Mouse (Mus musculus): Measurements from ENCODE around the gene Hprt.

Hprt gene

GRCm38 (mm10) chrX:53041006-53041405 lies 53.1 kb downstream of the Hprt start:
- no peak for DNase-seq (ENCODE audit: low read depth)

DNA sequence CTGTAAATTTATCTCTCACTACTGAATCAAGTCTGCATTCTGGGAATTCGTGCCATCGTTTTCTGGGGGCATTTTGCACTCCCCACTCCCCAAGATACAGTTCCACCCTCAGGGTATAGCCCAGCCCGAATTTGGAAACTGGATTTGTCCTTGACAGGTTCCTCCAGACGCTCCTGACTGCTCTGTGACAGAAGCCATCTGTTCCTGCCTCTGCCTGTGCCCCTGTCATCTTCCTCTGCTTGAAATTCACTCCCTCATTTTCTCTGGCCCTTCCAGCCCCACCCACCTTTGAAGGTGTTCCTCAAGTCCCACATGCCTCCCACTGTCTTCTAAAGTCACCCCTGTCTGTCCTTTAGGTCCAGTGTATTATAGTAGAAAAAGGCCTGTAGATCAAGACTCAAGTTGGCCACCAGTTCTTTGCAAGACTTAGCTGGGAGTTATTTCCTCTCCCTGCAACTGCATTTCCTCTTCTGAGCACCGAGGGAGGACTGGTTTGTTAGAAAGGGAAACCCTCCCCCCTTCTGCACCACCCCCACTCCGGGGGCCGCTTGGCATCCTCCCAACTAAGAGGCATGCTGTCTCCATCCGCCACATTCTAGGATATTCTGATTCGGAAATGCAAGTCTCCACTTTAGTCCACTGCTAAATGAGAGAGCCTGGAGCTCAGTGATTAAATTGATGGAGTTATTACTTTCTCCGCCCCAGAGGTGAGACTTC lies 57.4 kb downstream of the Hprt start:
- DNase-seq (ENCODE audit: low read depth) = no peak

DNA sequence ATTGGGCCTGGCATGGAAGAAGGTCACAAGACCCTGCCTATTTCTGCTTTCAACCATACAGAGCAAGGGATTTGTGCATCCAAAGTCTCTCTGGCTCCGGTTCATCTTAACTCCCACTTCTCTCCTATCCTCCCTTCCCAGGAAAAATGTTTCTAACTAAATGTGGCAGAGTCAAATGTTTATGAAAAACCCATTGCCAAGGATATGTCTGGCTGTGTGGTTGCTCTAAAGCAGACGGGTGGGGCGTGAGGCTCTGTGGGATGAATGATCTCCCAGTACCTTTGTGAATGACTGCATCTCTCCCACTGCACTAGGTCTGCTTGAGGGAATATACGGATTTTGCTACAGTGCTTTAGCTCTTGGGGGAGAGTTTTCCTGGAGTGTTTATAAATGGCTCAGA lies 58.1 kb downstream of the Hprt start:
- DNase-seq (ENCODE audit: low read depth) = no peak

GRCm38 (mm10) chrX:53046911-53047310 lies 59.0 kb downstream of the Hprt start:
- no peak for DNase-seq (ENCODE audit: low read depth)

- no peak for DNase-seq (ENCODE audit: low read depth)
Measured at GRCm38 (mm10) chrX:53049196-53049595, 61.3 kb downstream of the Hprt start.

GRCm38 (mm10) chrX:53050353-53050752 lies 62.4 kb downstream of the Hprt start:
- DNase-seq (ENCODE audit: low read depth) = no peak

GRCm38 (mm10) chrX:53052652-53053500 lies 64.9 kb downstream of the Hprt start:
- no peak for DNase-seq (ENCODE audit: low read depth)

GRCm38 (mm10) chrX:53053885-53054284 lies 65.9 kb downstream of the Hprt start:
- DNase-seq (ENCODE audit: low read depth) = no peak

DNA sequence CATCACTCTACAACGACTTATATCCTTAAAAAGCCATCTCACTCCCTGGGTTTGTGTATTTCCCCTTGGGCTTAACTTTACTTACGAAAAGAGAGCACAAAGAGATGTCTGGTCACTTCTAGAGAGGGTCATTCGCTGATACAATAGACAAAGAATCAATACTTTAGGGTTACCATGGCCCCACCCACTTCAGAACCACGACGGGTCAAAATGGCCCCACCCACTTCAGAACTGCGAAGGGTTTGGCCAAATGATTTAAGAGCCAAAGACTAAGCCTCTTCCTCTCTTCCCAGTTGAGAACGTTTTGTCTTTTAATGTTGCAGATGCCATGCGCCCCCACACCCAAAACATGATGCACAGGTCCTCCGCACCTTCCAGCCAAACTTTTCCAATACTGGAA lies 67.8 kb downstream of the Hprt start:
- DNase-seq (ENCODE audit: low read depth) = peak; percentile 23

GRCm38 (mm10) chrX:53056627-53057026 lies 68.7 kb downstream of the Hprt start:
- peak; percentile 37 for DNase-seq (ENCODE audit: low read depth)

DNA sequence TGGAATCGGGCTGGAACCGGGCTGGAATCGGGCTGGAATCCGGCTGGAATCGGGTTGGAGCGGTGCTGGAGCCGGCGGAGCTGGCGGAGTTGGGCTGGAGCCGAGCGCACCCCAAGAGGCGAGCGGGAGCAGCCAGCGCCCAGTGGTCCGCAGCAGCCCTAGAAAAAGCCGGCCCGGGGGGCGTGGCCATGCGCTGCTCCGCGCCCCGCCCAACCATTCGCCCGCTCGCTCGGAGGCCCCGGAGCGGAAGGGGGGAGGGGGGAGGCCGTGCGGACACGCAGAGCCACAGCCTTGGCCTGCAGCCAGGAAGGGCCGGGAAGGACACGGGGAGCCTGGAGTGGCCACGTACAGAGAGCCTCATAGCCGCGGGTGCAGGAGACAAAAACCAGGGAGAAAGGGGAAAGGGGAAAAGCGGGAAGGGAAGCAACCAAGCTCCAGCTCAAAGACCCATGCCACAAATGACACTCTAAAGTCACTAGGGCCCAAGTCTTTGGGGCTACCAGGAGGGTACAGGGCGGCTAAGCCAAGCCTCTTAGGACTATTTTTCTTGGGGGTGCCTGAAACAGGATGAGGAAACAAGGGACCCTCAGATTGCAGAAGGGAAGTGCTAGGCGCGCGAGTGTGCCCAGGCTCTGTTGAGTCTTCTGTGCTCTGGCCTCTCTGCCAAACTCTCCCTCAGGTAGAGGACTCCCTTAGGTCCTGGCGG lies 69.3 kb downstream of the Hprt start:
- DNase-seq (ENCODE audit: low read depth) = peak; percentile 66

DNA sequence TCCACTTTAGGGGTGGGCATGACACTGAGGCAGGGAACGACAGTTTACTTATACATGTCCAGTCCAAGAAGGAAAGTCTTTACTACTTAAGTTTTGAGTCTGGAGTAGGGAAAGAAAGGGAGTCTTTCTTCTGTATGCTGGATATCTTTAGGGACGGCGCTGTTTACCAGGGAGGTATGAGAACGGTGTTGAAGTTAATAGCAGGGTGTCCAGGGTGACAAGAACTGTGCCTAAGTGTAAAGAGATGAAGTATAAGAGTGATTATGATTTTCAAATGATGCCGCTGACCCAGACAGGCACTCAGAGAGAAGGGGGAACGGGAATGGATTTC lies 69.8 kb downstream of the Hprt start:
- DNase-seq (ENCODE audit: low read depth) = no peak

DNA sequence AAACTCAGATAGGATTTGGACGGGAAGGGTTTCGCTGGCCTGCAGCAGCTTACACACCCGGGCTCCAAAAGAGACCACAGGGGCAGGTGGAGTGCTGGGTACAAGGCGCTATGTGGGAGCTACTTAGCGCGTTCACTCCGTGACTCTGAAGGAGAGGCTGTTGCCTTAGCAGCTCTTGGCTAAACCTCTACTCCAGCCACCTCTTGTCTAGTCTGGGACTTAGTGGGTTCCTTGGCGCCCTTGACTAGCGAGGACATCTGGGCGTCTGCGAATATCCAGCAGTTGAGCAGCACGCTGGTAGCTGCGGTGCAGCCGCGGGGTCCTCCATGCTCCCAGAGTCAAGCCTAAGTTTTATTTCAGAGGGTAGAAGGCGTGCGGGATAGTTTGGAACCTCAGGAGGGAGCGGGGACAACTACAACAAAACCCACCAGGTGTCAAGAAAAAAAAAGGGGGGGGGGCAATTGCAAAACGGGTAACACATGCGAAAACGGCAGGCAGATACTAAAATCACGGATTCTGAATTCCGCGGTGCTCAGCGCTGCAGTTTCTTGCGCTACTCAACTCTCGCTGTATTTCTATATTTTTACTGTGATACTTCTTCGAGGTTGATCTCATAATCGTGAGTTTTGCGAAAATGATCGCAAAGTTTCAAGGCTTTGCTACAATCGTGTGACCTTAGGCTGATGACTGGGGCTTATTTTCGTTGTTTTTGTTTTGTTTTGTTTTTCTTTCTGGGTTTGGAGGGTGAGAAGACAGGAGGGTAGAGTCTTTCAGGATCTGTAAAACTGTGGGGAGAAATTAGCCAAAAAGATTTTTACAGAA lies 70.7 kb downstream of the Hprt start:
- peak; percentile 34 for DNase-seq (ENCODE audit: low read depth)

DNA sequence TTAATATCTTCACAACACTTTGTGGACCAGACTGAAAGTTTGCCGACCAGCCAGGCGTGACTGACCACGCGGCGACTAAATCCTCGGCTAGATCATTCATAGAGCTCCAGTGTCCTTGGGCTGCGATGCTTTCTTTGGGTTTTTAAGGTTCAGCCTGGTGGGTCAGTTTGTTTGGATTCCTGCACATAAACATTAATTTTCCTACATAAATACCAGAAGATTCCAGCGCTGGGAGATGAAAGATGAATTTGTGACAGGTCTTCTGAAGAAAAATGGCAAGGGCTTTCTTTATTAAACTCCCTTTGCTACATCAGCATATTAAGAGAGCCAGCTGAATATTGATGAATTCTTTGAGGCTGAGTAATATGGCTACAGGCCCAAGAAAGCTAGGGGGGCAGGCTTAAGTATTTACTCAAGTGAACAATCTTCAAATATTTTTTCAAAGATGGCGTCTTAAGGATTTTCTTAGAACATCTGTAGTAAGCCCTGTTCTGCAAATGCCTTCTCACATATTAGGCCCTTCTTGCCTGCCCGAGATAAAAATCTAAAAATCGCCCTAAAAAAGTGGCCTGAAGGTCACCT lies 71.6 kb downstream of the Hprt start:
- no peak for DNase-seq (ENCODE audit: low read depth)

DNA sequence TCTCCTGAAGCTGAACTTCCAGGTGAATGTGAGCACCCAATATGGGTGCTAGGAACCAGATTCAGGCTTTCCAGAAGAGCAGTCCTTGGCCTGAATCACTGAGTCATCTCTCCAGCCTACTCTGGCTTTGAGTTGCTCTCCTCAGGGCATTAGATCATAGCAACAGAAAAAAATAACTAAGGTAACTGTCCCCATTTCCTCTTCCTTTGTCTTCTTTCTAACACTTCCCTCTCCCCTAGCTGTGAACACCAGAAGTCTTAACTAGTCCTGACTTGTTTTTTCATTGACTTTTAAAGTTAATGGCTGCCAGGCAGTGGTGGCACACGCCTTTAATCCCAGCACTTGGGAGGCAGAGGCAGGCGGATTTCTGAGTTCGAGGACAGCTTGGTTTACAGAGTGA lies 76.5 kb downstream of the Hprt start:
- no peak for DNase-seq (ENCODE audit: low read depth)

Measured in induced T-regulatory cell, adult 2 months (primary cell).